Mouse (Mus musculus) cerebellum, adult 8-10 months (tissue): ENCODE measurements around the gene Asic2.

Experiments
- DNase-seq: peaks from one replicate; pipeline ENCODE4 v3.0.0; 2022

The Asic2 gene

DNA sequence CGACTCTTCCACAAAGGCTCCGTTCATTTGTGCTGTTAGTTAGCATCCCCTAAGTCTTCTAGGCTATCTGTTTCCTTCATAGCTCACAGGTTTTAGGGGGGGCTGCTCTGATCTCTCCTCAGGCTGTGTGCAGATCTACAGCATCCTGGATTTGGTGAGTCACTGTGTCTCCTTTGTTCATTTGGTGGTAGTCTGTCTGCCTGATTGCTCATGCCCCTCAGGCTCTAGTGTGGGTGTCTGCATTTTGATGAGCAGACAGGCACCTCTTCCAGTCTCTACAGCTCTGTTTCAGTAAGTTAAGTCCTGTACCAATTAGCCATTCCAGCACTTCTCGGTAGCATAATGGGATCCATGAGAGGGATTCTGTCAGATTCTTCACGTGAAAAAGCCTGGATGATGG, 129.8 kb downstream of the Asic2 start:
- DNase-seq, result no peak

DNA sequence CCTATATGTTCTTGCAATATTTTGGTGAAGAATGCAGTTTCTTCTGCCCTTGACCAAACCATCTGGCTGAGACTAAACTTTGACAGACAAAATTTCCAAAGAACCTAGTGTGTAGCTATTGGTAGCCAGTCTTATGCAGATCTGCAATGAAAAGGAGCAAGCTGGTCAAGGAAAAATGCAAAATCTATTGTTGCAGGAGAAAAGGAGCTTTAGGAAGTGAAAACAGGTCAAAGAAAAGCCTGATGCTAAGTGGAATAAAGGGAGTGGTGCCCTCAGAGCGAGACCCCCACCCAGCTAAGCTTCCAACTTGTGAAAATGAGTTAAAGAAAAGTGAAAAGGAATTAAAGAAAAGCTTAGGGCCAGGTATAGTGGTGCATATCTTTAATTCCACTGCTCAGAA, 135.9 kb downstream of the Asic2 start:
- DNase-seq, result no peak

DNA sequence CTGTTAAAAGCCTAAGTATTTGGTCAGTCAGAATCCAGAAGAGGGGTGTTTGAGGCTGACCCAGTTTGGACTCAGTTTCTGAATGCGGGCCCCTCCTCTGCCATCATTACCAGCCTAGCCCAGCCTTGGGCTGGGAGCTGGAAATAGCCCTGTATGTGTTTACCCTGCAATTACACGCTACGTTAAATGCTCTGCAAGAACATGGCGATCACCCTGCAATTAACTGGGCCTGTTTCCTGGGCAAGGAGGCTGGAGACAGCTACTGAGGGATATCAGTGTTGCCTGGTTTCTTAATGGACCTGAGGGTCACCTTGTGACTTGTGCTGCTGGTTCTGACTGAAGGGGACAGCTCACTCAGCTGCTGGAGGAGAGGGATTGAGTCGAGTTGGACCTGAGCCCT, 151.7 kb downstream of the Asic2 start:
- no peak for DNase-seq

DNA sequence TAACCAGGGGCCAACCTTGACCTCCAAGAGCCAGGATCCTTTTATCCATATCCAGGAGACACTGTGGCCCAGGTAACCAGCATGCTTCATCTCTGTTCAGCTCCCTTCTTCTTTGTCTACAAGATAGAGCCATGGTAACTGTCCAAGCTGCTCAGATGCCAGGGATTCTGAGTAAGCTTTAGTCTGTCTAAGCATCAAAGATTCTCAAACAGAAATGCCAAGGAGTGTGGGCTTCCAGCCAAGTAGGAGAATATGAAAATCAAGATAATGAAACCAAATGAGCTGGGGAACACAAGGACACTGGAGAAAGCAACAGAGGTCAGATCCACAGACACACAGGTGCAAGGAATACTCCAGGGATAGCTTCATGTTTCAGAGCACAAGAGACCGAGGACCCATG, 153.4 kb downstream of the Asic2 start:
- no peak for DNase-seq

DNA sequence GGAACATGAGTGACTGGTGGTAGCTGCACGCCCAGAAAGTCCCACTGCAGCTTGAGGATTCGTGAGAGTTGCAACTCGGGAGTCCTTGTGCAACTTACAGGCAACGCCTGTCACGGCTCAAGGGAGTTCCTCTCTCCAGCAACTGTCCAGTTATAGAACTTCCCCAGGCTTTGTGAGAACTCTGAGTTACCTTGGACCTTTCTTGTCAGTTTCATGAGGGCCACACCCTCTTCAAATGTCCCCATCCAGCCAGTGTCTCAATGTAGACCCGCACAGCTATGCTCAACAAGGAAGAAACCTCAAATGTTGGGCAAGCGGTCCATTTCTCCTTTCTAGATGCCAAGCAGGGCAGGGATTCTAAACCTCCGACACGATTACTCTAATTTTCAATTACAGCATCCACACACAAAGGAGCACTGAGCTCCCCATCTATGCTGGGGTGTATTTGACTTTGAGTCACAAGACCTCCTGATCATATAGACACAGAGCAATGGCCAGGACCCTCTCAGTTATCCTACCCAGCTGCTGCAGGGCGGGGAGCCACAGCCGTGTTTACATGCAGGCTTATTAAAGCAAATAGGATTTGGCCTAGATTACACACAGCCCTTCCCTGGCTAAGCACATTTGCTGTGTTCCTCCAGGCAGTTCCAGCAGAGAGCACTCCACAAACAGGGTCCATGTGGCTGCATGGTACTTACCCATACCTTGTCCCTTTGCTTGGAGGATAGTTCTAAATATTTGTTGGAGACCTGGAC, 161.2 kb downstream of the Asic2 start:
- no peak for DNase-seq

DNA sequence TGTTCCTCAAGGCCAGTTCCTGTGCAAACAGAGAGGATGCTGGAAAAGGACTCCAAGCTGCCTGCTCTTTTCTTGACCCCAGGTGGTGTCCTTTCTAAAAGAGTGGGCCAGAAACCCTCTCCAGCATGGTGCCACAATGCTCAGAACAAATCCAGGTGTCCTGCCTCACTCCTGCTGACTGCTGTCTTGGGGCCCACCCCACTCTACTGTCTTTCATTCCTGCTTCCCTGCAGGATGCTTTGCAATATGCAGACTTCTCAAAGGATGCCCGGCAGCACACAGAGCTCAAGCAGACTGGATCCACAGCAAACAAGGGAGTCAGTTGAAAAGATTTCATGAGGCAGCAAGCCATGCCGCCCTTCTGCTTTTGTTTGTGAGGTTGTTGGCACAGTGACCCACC, 164.7 kb downstream of the Asic2 start:
- no peak for DNase-seq

DNA sequence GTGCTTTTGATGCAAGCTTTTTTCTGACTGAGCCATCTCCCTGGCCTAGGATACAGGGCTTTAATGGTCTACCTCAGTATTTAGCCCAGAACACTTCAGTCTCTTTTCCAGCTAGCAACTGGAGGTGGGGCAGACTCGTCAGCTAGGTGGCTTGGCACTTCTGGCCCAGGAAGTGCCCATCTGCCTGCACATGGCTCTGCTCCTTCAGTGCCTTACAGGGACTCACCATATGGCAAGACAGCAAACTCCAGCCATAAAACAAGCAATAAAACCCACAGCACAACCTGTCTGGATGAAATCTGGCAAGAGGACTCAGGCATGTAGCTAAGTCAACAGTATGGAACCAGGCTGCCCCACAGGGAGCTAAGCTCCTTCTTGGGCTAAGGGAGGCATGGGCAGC, 165.6 kb downstream of the Asic2 start:
- DNase-seq, result no peak

DNA sequence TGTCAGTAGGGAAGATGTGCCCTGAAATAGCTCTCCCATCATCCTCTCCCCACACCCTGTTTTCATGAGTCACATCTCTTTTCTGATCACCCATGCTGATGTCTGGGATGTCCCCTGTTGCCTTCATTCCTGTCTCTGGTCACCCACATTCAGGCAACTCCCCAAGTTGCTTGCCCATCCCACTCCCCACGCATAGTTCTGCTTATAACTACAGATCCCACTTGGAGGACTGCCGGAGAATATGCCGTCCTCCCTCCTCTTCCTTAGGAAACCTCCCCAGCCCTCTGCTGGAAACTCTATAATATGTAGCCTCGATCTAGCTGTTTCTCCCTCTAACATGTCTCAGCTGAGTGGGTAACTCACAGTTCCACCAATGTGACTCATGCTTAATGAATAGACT, 167.4 kb downstream of the Asic2 start:
- DNase-seq, result no peak

DNA sequence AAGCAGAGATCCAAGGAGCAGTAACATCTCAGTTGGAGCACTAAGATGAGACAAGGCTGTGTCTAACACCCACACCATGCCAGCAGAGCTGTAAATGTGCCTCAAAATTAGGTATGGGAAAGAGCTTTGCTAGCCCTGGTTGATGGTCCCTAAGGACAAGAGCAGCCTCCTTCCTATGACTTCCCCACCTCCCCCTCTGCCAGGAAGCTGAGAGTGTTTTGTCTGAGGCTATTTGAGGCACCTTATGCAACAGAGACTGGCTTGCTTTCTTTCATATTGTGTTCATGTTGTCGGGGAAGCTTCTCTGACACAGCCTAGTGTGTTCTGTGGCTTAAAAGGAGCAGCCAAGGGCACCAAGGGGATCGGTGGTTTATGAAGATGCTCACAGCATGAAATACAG, 174.7 kb downstream of the Asic2 start:
- DNase-seq, result no peak

DNA sequence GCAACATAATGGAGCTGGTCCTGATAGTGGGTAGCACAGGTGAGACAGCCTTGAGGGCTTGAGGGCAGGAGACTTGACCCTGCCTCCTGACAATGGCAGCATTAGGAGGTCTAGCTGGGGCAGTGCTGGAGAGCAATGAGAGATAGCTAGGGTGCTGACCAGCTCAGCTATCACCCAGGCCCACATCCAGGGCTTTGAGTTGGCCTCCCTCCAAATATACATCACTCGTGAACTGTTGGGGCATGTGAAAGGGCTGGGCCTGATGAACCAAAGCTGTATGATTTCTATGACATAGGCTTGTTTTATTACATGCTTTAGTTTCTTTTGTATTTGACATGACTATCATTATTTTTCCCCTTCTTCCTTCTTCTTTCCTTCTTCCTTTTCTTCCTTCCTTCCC, 176.7 kb downstream of the Asic2 start:
- no peak for DNase-seq

DNA sequence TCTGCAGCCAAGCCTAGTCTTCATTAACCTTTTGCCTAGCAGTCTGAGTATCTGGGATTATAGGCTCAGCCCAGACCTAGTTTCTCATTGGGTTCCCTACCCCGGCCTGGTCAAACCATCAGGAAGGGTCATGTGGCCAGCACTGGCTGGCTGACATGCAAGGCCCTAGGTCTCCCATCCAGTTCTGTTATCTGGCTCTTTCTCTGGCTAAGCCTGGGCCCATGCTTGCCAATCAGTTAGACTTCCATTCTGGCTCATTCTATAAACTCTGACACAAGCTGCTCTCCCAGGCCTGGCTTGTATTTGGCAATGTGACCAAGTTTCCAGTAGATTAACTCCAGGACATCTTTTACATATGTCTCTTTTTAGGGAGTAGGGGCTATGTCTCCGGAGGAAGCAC, 187.7 kb downstream of the Asic2 start:
- peak; percentile 56 for DNase-seq

DNA sequence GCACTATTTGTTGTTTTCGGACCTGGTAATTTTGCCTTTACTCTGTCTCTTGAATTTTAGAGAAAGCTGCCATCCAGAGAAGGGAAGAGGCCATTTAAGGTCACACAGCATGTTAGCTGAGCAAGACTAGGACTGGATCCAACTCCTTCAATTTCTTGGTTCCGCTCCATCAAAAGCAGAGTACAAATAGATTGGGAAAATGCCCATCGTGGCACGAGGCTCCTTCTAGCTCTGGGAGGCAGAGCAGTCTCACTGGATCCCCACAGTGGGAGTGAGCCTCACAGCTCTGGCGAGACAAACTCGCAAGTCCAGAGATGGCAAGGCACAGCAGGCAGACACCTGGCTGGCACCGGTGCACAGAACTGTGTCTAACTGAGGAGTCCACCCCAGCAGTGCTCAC, 188.4 kb downstream of the Asic2 start:
- DNase-seq, result peak; percentile 69

DNA sequence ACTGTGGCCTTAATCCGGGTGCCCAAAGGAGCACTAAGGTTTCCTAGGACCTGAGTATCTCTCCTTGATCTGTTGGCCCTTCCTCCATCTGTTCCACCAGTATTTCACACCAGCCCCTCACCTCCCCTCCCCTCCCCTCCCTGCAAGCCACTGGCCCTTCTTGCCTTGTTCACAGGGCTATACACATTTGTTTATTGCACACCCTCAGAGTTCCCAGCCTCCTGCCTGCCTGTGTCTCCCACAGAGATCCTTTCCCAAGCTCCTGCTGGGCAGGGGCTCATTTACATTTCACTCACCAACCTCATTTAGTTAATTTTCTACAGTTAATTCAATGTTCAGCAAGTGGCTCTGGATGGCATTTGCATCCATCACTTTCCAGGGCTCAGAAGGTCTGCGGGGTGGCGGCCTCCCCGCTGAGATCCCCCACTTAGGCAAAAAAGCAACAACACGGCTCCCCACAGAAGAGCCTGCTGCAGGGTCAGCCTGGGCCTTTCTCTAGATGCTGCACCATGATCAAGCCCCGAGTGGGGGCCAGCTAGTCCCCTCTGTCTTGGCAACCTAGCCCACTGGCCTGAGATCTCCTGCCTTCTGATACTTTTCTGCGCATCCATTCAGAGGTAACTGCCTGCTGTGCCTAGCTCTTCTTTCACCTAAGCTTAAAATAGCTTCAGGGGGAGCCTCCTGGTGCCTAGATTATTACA, 196.9 kb downstream of the Asic2 start:
- DNase-seq, result no peak

DNA sequence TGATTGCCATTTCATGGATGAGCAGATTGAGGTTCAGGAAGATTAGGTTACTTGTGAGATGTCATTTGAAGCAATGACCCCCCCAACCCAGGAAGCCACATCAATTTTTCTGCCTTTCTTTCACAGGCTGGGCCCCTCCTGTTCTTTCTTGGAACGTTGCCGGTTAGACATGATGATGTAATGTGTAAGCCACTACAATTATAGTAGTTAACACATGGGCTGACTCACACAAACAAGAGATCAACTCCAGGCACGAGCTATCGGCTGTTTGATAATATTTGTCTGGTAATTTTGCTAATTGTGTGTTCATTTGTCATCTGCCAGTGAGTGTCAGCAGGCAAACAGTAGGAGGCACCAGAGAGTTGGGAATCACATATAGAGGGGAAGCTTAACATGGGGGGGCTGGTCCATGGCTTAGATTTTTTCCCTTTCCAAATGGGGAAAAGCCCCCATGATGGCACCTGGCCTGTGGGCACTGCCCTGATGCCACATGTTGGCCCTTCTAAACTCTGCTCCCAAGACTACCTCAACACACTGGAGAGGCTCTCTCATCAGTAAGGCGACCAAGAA, 198.5 kb downstream of the Asic2 start:
- no peak for DNase-seq

DNA sequence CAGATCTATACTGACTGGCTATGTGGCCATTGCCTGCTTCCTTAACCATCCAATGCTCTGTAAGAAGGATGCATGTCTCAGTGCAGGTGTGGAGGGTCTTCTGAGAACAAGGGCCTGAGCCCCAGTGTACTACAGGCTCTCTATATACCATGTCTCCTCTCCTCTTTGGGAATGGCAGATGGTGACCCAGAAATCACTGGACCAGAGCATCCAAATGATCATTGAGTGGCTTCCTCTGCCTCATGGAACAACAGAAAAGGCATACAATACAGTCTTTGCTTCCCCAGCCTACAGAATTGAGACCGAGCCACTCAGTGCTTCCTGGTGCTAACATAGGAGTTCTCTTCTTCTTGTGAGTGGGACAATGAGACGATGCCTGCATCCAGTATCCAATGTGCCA, 200.0 kb downstream of the Asic2 start:
- no peak for DNase-seq

DNA sequence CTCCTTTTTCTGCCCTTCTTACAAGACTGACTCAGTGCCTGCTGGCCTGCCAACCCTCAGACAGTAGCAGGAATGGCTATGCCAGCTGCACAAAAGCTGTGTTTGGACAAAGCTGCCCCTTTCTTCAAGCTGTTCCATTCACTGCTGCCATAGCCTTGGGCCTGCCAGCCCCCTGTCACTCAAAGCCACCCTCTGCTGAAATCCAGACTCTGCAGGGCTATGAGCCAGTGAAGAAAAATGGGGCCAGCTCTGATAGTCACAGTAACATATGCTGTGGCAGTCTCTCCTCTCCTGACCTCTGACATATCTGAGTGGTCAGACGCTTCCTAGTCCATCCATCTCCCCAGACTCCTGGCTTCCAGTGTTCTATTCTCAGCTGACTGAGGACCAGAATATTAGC, 200.5 kb downstream of the Asic2 start:
- DNase-seq, result peak; percentile 49

DNA sequence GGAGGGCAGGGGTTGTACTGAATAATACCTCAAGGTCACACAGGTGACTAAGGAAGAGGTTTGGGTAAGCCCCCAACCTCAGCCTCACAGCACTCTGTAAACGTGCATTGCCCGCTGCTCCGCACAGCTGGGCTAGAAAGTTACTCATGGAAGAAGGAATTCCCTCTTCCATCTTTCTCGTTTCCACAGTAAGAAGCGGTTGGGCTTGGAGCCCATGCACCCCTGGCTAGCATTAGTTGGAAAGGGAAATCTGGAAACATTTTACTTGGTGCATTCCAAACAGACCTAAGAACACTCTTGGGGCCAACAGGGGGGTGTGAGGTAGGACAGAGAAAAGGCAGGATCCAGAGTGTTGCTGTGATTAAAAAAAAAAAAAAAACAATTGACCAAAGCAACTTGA, 203.0 kb downstream of the Asic2 start:
- no peak for DNase-seq

DNA sequence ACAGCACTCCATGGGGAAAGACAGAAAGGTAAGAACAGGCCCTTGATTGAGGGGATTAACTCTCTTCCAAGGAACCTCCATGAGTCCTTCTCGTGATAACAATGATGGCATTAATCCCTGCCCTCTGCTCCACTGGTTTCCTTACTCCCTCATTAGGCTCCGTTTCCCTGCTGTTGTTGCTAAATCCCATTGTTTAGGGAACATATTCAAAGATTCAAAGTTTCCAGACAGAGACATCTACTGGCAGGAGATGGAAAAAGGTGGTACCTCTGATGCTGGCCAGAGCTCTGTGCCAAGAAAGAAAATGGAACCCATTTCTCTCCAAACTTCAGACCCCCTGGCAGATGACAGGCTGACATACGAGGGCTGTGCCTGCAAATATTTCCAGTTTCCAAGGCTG, 203.5 kb downstream of the Asic2 start:
- DNase-seq, result no peak

DNA sequence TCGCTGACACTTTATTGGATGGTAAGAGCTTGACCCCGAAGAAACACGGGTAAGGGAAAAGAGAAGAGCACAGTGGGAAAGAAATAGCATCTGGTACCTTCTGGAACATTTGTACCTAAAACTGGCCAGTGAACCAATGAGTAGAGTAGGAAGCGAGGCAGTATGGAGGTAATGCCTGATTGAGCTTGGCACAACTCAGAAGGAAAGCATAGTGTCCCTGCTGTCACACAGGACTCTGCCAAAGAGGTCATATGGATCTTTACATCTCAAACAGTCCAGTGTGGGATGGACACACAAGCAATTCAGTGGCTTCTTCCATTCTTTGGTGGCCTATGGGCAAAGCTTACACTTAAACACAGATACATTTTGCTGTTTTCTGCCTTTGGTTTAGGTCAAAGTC, 211.0 kb downstream of the Asic2 start:
- no peak for DNase-seq

DNA sequence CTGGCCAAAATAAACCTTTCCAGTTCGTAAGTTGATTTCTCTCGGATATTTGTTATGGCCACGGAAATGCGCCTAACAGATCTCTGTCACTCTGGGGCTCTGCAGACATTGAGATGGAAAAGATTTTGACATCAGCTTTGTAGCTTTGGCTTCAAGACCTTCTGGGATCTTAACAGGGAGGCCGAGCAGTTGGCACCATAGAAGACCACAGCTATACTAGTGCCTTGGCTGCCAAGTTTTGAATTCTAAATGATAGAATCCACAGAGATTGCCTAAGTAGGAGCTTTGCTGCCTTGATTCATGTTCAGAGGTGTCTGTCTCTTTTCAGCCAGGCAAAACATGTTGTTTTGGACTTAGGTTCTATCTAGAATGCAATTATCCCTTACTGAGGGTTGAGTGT, 217.4 kb downstream of the Asic2 start:
- no peak for DNase-seq

DNA sequence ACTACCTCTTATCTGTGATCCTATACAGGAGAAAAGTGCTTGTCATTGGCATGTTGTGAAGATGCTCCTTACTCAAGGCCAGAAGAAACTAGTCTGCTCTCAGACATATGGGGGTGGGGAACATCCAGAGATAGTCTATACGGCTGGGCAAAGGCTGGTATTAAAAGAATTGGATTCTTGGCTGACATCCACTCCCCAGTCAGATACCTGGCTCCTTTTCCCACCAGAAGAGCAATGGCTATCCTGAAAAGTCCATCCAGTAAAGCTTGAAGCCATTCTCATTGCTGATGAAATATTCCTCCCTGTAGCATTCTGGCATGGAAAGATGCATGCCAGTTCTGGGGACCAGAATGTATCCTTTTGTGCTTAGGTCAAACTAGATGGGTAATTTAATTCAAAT, 218.2 kb downstream of the Asic2 start:
- no peak for DNase-seq

DNA sequence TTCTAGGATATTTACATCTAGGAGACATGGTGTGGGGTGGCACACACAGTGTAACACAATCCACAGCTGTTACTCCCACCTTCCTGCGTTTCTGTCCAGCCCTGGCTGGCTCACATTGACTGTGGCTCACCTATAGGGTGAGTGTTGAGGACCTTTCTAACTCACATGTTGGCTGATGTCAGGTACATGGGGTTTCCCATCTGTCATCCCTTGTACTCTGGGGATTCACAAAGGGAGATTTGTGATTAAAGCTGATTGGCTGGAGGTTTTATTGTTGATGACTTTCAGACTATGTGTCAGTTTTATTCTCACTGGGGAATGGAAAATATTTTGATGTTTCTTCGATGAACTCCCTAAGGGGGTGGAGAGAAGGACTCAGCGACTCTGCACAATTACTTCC, 229.3 kb downstream of the Asic2 start:
- no peak for DNase-seq

DNA sequence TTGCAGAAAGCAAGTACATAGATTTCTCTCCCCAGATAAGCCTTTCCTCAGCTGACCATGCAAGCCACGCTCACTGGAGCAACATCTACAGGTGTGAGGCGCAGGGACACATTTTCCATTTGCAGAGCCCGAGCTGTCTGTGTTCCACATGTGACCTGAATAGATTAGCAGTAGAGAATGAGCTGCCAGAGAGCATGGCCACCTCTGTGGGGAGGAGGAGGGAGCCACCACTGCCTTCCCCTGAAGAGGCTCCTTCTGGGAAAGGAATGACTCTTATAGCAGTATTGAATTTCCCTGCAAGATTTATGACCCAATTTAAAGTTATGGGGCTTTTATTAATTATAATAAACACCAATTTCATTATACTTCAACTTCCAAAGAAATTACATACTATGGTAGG, 230.5 kb downstream of the Asic2 start:
- DNase-seq, result no peak

DNA sequence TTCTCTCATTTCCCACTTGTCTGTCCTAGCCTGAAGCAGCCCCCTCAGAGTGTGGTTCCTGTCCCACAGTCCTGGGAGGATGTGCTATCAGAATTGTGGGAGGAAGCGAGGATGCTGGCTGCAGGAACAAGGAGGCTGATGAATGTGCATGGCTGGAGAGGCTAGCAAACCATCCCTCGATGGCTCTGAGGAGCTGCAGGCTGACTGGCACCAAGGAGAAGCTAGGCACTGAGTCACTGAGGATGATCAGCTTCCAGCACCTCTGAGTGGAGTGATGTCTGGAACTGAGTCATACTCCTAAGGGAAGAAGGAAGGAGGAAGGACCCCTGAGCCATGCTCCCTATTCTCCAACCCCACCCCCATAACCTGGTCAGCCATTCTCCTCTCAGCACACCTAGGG, 246.2 kb downstream of the Asic2 start:
- DNase-seq, result no peak

DNA sequence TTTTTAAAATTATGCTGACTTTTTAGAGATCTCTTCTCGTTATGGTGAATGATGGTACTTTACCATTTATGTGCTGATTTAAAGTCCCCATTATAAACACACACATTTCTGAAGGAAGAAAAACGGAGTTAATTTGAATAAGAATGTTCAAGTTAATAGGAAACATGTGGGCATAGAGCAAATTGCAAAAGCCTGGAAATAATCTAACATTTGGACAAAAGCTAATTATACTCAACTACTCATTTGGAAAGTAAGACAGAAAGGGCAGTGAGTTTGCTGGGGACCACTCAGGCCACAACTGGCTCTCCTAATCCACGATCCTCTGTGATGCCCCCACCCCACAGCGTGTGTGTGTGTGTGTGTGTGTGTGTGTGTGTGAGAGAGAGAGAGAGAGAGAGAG, 253.5 kb downstream of the Asic2 start:
- DNase-seq, result no peak
